Mouse (Mus musculus) liver, embryonic 14.5 days (tissue): ENCODE results near the gene Lhx4.

Experiments
- CTCF ChIP-seq: IDR thresholded peaks from 2 replicates; pipeline ENCODE4 v1.5.1; 2016; ENCODE audit warnings: antibody characterized with exemption, low read depth, control low read depth
- EP300 ChIP-seq: IDR thresholded peaks from 2 replicates; pipeline ENCODE4 v1.6.1; 2016; ENCODE audit warnings: antibody characterized with exemption, low read depth

DNA sequence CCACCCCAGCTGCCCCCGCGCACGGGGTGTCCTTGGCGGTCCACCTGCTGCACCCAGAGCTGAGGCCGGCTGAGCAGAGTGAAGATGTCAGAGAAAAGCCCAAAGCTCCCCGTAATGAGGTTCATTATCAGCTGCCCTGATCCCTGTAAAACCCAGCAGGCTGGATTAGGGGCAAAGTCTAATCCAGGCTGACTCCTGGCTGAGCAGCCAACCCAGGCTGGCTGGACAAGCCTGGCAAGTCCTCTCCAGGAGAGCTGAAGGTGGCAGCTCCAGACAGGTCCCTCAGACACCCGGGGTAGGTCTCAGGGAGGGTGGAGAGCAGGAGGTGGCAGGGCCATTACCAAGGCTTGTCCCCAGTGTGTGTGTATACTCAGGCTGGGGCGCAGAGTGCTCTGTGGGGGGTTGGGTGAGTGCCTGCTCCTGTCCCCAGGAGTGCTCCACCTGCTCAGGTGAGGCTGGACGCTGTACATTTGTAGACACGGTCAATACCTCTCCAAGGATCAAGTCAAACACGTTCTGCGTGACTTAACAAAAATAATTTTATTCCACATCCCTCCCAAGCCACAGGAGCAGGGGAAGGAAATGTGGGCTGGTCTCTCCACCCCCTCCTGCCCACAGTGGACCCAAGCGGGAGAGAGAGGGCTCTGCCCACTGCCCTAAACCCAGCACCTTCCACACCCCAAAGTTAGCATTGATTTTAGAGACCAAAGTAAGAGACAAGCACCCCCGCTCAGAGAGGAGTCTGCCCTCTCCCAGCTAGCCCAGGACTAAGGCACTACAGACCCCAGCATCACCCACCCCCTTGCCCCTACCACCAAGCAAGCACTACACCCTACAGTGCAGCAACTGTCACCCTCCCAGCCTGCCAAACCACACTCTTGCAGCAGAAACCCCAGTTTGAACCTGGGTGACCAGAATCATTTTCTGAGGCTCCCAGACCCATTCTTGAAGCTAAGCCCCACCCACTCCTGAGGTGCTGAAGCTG is 26.4 kb upstream of the Lhx4 start:
- no peak for TF ChIP-seq CTCF
- TF ChIP-seq EP300 = no peak
